Mouse (Mus musculus) liver, embryonic 12.5 days (tissue): Measurements from ENCODE around the gene Dpp10. TPM values are rescaled to one million over a fixed set of nuclear protein-coding genes. Genes with fewer than 3 reads are reported as not detected.

Experiments used
- ATAC-seq: fragments of 200-750 bp; cut with Nextera tagmentation; 2 replicates; pipeline ENCODE4 v1.8.0; 2017; ENCODE audit warnings: moderate number of reproducible peaks, mild to moderate bottlenecking, moderate library complexity
- H3K27ac ChIP-seq: fragments of 300-500 bp; sonication (generic); 2 replicates; pipeline ENCODE4 v1.5.1; 2016; ENCODE audit warnings: mild to moderate bottlenecking
- H3K27me3 ChIP-seq: fragments of 300-500 bp; sonication (generic); replicated peaks from 2 replicates; pipeline ENCODE4 v1.6.1; 2016; ENCODE audit warnings: mild to moderate bottlenecking, moderate library complexity
- H3K36me3 ChIP-seq: fragments of 300-500 bp; sonication (generic); 2 replicates; pipeline ENCODE4 v1.6.1; 2016; ENCODE audit warnings: mild to moderate bottlenecking, moderate library complexity
- H3K4me1 ChIP-seq: fragments of 300-500 bp; sonication (generic); 2 replicates; pipeline ENCODE4 v1.6.1; 2016
- H3K4me2 ChIP-seq: fragments of 300-500 bp; sonication (generic); 2 replicates; pipeline ENCODE4 v1.6.1; 2016; ENCODE audit warnings: mild to moderate bottlenecking, moderate library complexity
- H3K4me3 ChIP-seq: fragments of 300-500 bp; sonication (generic); 2 replicates; pipeline ENCODE4 v1.5.1; 2016; ENCODE audit warnings: mild to moderate bottlenecking, moderate library complexity
- H3K9ac ChIP-seq: fragments of 300-500 bp; sonication (generic); 2 replicates; pipeline ENCODE4 v1.6.1; 2016; ENCODE audit warnings: mild to moderate bottlenecking, moderate library complexity
- H3K9me3 ChIP-seq: fragments of 300-500 bp; sonication (generic); replicated peaks from 2 replicates; pipeline ENCODE4 v1.6.1; 2016; ENCODE audit warnings: mild to moderate bottlenecking, moderate library complexity
- WGBS: fragments of 180-500 bp; shearing (Covaris S2); methylation state at CpG from one replicate; pipeline ENCODE4 v1.1.7; 2016; ENCODE audit not compliant: insufficient replicate concordance; 5-methylcytosine and 5-hydroxymethylcytosine counted together
- polyA plus RNA-seq: library from polyadenylated mRNA; unstranded; fragments of >200 nt; fragmentation: Nextera tagmentation; extraction: Ambion mirVana; gene quantifications from 2 replicates; pipeline ENCODE4 v1.2.1, GENCODE M21; 2016

Gene Dpp10
- polyA plus RNA-seq, 1 experiment from 2014 or later = not detected

GRCm38 (mm10) chr1:123901218-123901617, 144.1 kb downstream of the Dpp10 start:
- WGBS = 55% methylated on average over 4 of the region's 4 CpGs
- no peak overlapping the region for H3K9ac ChIP-seq
- no peaks in the 10 kb centered on the region for H3K4me1 ChIP-seq
- H3K36me3 ChIP-seq = no peaks in the 10 kb centered on the region
- no peak overlapping the region for H3K4me2 ChIP-seq
- no peak for ATAC-seq
- H3K27ac ChIP-seq = no peak overlapping the region
- no peaks in the 10 kb centered on the region for H3K27me3 ChIP-seq
- H3K9me3 ChIP-seq = no peaks in the 10 kb centered on the region
- no peak overlapping the region for H3K4me3 ChIP-seq

GRCm38 (mm10) chr1:123887243-123887642, 158.1 kb downstream of the Dpp10 start:
- Histone ChIP-seq H3K9ac (no peak overlapping the region), H3K27ac (no peak overlapping the region), H3K9me3 (no peaks in the 10 kb centered on the region), H3K27me3 (no peaks in the 10 kb centered on the region), H3K36me3 (no peaks in the 10 kb centered on the region), H3K4me2 (no peak overlapping the region), H3K4me3 (no peak overlapping the region), H3K4me1 (no peaks in the 10 kb centered on the region)
- WGBS = 38% methylated on average over 1 of the region's 1 CpGs
- ATAC-seq = no peak

- no peak overlapping the region for H3K9ac ChIP-seq
- H3K36me3 ChIP-seq = no peaks in the 10 kb centered on the region
- no peak for ATAC-seq
- no peak overlapping the region for H3K4me2 ChIP-seq
- 80% methylated on average over 3 of the region's 3 CpGs for WGBS
- H3K27me3 ChIP-seq = no peaks in the 10 kb centered on the region
- H3K4me1 ChIP-seq = no peaks in the 10 kb centered on the region
- H3K4me3 ChIP-seq = no peak overlapping the region
- H3K27ac ChIP-seq = no peak overlapping the region
- no peaks in the 10 kb centered on the region for H3K9me3 ChIP-seq
These were observed 198.5 kb downstream of the Dpp10 start for GRCm38 (mm10) chr1:123846881-123847280.

GRCm38 (mm10) chr1:123801206-123801605, 244.2 kb downstream of the Dpp10 start:
- H3K27me3 ChIP-seq = no peaks in the 10 kb centered on the region
- H3K27ac ChIP-seq = no peak overlapping the region
- no peak for ATAC-seq
- no peak overlapping the region for H3K4me2 ChIP-seq
- no peaks in the 10 kb centered on the region for H3K9me3 ChIP-seq
- no peaks in the 10 kb centered on the region for H3K4me1 ChIP-seq
- 17% methylated on average over 1 of the region's 1 CpGs for WGBS
- H3K9ac ChIP-seq = no peak overlapping the region
- no peak overlapping the region for H3K4me3 ChIP-seq
- no peaks in the 10 kb centered on the region for H3K36me3 ChIP-seq

- Histone ChIP-seq H3K4me1 (no peaks in the 10 kb centered on the region), H3K9me3 (no peaks in the 10 kb centered on the region), H3K27me3 (no peaks in the 10 kb centered on the region), H3K27ac (no peak overlapping the region), H3K4me2 (no peak overlapping the region), H3K36me3 (no peaks in the 10 kb centered on the region), H3K9ac (no peak overlapping the region), H3K4me3 (no peak overlapping the region)
- ATAC-seq = no peak
- 59% methylated on average over 2 of the region's 2 CpGs for WGBS
These were observed 279.8 kb downstream of the Dpp10 start for GRCm38 (mm10) chr1:123765511-123765910.

- Histone ChIP-seq H3K9me3 (no peaks in the 10 kb centered on the region), H3K4me2 (no peak overlapping the region), H3K36me3 (no peaks in the 10 kb centered on the region), H3K9ac (no peak overlapping the region), H3K27me3 (no peaks in the 10 kb centered on the region), H3K27ac (no peak overlapping the region), H3K4me3 (no peak overlapping the region), H3K4me1 (no peaks in the 10 kb centered on the region)
- no peak for ATAC-seq
- 78% methylated on average over 3 of the region's 3 CpGs for WGBS
These were observed 283.1 kb downstream of the Dpp10 start for GRCm38 (mm10) chr1:123762272-123762671.

GRCm38 (mm10) chr1:123756055-123756454, 289.3 kb downstream of the Dpp10 start:
- Histone ChIP-seq H3K9me3 (no peaks in the 10 kb centered on the region), H3K36me3 (no peaks in the 10 kb centered on the region), H3K9ac (no peak overlapping the region), H3K27ac (no peak overlapping the region), H3K4me2 (no peak overlapping the region), H3K4me1 (no peaks in the 10 kb centered on the region), H3K27me3 (no peaks in the 10 kb centered on the region), H3K4me3 (no peak overlapping the region)
- no peak for ATAC-seq

- H3K36me3 ChIP-seq = no peaks in the 10 kb centered on the region
- H3K4me1 ChIP-seq = no peaks in the 10 kb centered on the region
- WGBS = 46% methylated on average over 3 of the region's 3 CpGs
- H3K9me3 ChIP-seq = no peaks in the 10 kb centered on the region
- H3K4me2 ChIP-seq = no peak overlapping the region
- no peak for ATAC-seq
- H3K4me3 ChIP-seq = no peak overlapping the region
- no peak overlapping the region for H3K27ac ChIP-seq
- no peaks in the 10 kb centered on the region for H3K27me3 ChIP-seq
- no peak overlapping the region for H3K9ac ChIP-seq
These were observed 338.1 kb downstream of the Dpp10 start for GRCm38 (mm10) chr1:123707292-123707691.

- H3K9ac ChIP-seq = no peak overlapping the region
- no peaks in the 10 kb centered on the region for H3K36me3 ChIP-seq
- 52% methylated on average over 2 of the region's 2 CpGs for WGBS
- H3K4me1 ChIP-seq = no peaks in the 10 kb centered on the region
- H3K4me3 ChIP-seq = no peak overlapping the region
- ATAC-seq = no peak
- no peaks in the 10 kb centered on the region for H3K27me3 ChIP-seq
- no peak overlapping the region for H3K27ac ChIP-seq
- H3K4me2 ChIP-seq = no peak overlapping the region
- no peaks in the 10 kb centered on the region for H3K9me3 ChIP-seq
These were observed 386.9 kb downstream of the Dpp10 start for GRCm38 (mm10) chr1:123658409-123658808.

GRCm38 (mm10) chr1:123656607-123657006, 388.8 kb downstream of the Dpp10 start:
- 47% methylated on average over 3 of the region's 3 CpGs for WGBS
- Histone ChIP-seq H3K4me2 (no peak overlapping the region), H3K9me3 (no peaks in the 10 kb centered on the region), H3K4me3 (no peak overlapping the region), H3K4me1 (no peaks in the 10 kb centered on the region), H3K27ac (no peak overlapping the region), H3K27me3 (no peaks in the 10 kb centered on the region), H3K36me3 (no peaks in the 10 kb centered on the region), H3K9ac (no peak overlapping the region)
- ATAC-seq = no peak

GRCm38 (mm10) chr1:123637897-123638296, 407.5 kb downstream of the Dpp10 start:
- H3K36me3 ChIP-seq = no peaks in the 10 kb centered on the region
- no peak overlapping the region for H3K9ac ChIP-seq
- ATAC-seq = no peak
- H3K4me2 ChIP-seq = no peak overlapping the region
- H3K27ac ChIP-seq = no peak overlapping the region
- no peaks in the 10 kb centered on the region for H3K27me3 ChIP-seq
- WGBS = 78% methylated on average over 1 of the region's 1 CpGs
- no peaks in the 10 kb centered on the region for H3K9me3 ChIP-seq
- H3K4me3 ChIP-seq = no peak overlapping the region
- H3K4me1 ChIP-seq = no peaks in the 10 kb centered on the region

GRCm38 (mm10) chr1:123628268-123628667, 417.1 kb downstream of the Dpp10 start:
- H3K36me3 ChIP-seq = no peaks in the 10 kb centered on the region
- no peaks in the 10 kb centered on the region for H3K27me3 ChIP-seq
- no peak overlapping the region for H3K9ac ChIP-seq
- H3K4me3 ChIP-seq = no peak overlapping the region
- no peaks in the 10 kb centered on the region for H3K4me1 ChIP-seq
- no peak for ATAC-seq
- H3K27ac ChIP-seq = no peak overlapping the region
- H3K9me3 ChIP-seq = no peaks in the 10 kb centered on the region
- H3K4me2 ChIP-seq = no peak overlapping the region
- WGBS = 63% methylated on average over 3 of the region's 3 CpGs

GRCm38 (mm10) chr1:123584857-123585256, 460.5 kb downstream of the Dpp10 start:
- ATAC-seq = no peak
- H3K36me3 ChIP-seq = no peaks in the 10 kb centered on the region
- H3K27me3 ChIP-seq = no peaks in the 10 kb centered on the region
- no peak overlapping the region for H3K4me2 ChIP-seq
- H3K4me3 ChIP-seq = no peak overlapping the region
- no peak overlapping the region for H3K27ac ChIP-seq
- no peak overlapping the region for H3K9ac ChIP-seq
- H3K4me1 ChIP-seq = no peaks in the 10 kb centered on the region
- H3K9me3 ChIP-seq = no peaks in the 10 kb centered on the region
